Mouse (Mus musculus) midbrain, postnatal 0 days (tissue): ENCODE measurements around the gene Atp8a1. TPM values are rescaled to one million over a fixed set of nuclear protein-coding genes. Genes with fewer than 3 reads are reported as not detected.

ENCODE experiments used
- ATAC-seq: fragments of 200-750 bp; cut with Nextera tagmentation; 2 replicates; pipeline ENCODE4 v1.8.0; 2017; ENCODE audit warnings: moderate number of reproducible peaks, mild to moderate bottlenecking, moderate TSS enrichment, moderate library complexity; ENCODE audit not compliant: low FRiP score
- DNase-seq: peaks from one replicate; pipeline ENCODE4 v3.0.0-alpha.2; 2015; ENCODE audit warnings: low spot score
- H3K27ac ChIP-seq: fragments of 300-500 bp; sonication (generic); 2 replicates; pipeline ENCODE4 v1.5.1; 2014; ENCODE audit warnings: low read depth, mild to moderate bottlenecking, low read length, mixed read lengths
- H3K27me3 ChIP-seq: fragments of 300-500 bp; sonication (generic); 2 replicates; pipeline ENCODE4 v1.6.1; 2014; ENCODE audit warnings: low read length, control low read depth, mixed read lengths; ENCODE audit not compliant: insufficient read depth
- H3K36me3 ChIP-seq: fragments of 300-500 bp; sonication (generic); 2 replicates; pipeline ENCODE4 v1.6.1; 2014; ENCODE audit warnings: low read length, control low read depth, mixed read lengths; ENCODE audit not compliant: insufficient read depth
- H3K4me1 ChIP-seq: fragments of 300-500 bp; sonication (generic); 2 replicates; pipeline ENCODE4 v1.6.1; 2014; ENCODE audit warnings: mild to moderate bottlenecking, control low read depth, antibody characterized with exemption, low read length, mixed read lengths; ENCODE audit not compliant: insufficient read depth
- H3K4me2 ChIP-seq: fragments of 300-500 bp; sonication (generic); 2 replicates; pipeline ENCODE4 v1.6.1; 2014; ENCODE audit warnings: low read depth, mild to moderate bottlenecking, low read length, mixed read lengths; ENCODE audit not compliant: poor library complexity, severe bottlenecking
- H3K4me3 ChIP-seq: fragments of 300-500 bp; sonication (generic); 2 replicates; pipeline ENCODE4 v1.5.1; 2014; ENCODE audit warnings: low read depth, mild to moderate bottlenecking, low read length, moderate library complexity
- H3K9ac ChIP-seq: fragments of 300-500 bp; sonication (generic); replicated peaks from 2 replicates; pipeline ENCODE4 v1.6.1; 2014; ENCODE audit warnings: mild to moderate bottlenecking, low read length, moderate library complexity, mixed read lengths; ENCODE audit not compliant: poor library complexity, severe bottlenecking
- H3K9me3 ChIP-seq: fragments of 300-500 bp; sonication (generic); 2 replicates; pipeline ENCODE4 v1.6.1; 2016; ENCODE audit warnings: low read length, control low read depth
- CTCF ChIP-seq: IDR thresholded peaks from 2 replicates; pipeline ENCODE4 v1.5.1; 2016; ENCODE audit warnings: antibody characterized with exemption, mild to moderate bottlenecking
- WGBS: fragments of 180-500 bp; shearing (Covaris S2); extraction: QIAGEN DNeasy Blood & Tissue Kit; methylation state at CpG from one replicate; pipeline ENCODE4 v1.1.7; 2014; 5-methylcytosine and 5-hydroxymethylcytosine counted together
- polyA plus RNA-seq: library from polyadenylated mRNA; unstranded; fragments of >200 nt; fragmentation: Nextera tagmentation; extraction: Ambion mirVana; gene quantifications from 2 replicates; pipeline ENCODE4 v1.2.1, GENCODE M21; 2015
- total RNA-seq: library from RNA; depleted of rRNA; stranded (reverse); fragments of >200 nt; gene quantifications from 2 replicates; pipeline ENCODE4 v1.2.3, GENCODE M21; 2014

The Atp8a1 gene
- total and polyA plus RNA-seq, 2 experiments from 2014 or later = 42.9 to 95.7 TPM

- DNase-seq = no peak
- Histone ChIP-seq H3K4me2 (no peak overlapping the region), H3K4me1 (0 out of 2 replicates have a peak, but pooled peaks cover 2% of the 10 kb centered on the region), H3K27ac (no peak overlapping the region), H3K9ac (no peak overlapping the region), H3K4me3 (no peak overlapping the region), H3K36me3 (no peaks in the 10 kb centered on the region), H3K27me3 (no peaks in the 10 kb centered on the region), H3K9me3 (no peaks in the 10 kb centered on the region)
- 80% methylated on average over 5 of the region's 5 CpGs for WGBS
- no peak for TF ChIP-seq CTCF
- no peak for ATAC-seq
Measured at GRCm38 (mm10) chr5:67865670-67866069, 18.4 kb upstream of the Atp8a1 start.

DNA sequence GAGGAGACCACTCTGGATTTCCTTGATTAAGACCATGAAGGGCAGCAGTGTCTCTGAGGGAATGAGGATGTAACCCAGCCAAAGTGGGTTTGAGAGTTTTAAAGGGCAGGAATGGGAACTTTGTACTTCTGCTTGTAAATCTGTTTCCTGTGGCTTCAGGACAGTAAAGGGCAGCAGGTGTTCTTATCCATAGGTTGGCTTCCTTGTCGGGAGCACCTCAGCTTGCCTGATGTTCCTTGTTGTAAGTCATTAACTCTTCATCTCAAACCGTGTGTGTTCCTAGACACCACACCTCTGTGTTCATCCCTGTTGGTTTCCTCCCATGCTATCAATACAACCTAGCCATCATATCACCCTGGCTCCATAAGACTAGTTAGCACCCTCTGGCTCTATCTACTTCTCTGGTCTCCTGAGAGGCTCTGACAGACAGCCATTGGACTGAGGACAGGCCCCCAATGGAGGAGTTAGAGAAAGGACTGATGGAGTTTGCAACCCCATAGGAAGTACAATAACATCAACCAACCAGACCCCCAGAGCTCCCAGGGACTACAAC, 17.4 kb upstream of the Atp8a1 start:
- Histone ChIP-seq H3K4me2 (no peak overlapping the region), H3K4me1 (0 out of 2 replicates have a peak, but pooled peaks cover 2% of the 10 kb centered on the region), H3K27ac (no peak overlapping the region), H3K9me3 (no peaks in the 10 kb centered on the region), H3K36me3 (no peaks in the 10 kb centered on the region), H3K4me3 (no peak overlapping the region), H3K9ac (no peak overlapping the region), H3K27me3 (no peaks in the 10 kb centered on the region)
- ATAC-seq (0 out of 2 replicates have a peak, but pooled peaks have one; percentile 13), DNase-seq (no peak)
- WGBS = 64% methylated on average over 2 of the region's 2 CpGs
- TF ChIP-seq CTCF = no peak

DNA sequence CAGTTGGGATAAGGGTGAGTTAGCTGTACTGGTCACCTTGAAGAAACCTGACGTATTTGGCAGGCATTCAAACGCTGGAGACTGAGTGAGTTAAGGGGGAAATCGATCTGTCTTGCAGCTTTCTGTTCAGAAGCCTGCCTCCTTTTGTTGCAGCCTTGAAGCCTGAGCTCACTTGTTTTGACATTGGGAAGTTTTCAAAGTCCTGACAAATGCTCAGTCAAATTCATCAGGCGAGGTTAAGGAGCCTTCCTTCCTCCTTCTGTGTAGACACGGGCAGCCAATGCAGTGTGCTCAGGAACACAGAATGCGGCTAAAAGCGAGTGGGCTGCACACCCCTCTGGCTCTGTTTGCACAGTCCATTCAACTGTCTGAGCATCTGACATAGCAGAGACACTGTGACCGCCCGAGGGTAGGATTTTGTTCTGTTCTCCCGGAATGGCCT, 16.7 kb upstream of the Atp8a1 start:
- TF ChIP-seq CTCF = no peak
- no peaks in the 10 kb centered on the region for H3K27me3 ChIP-seq
- no peak overlapping the region for H3K4me3 ChIP-seq
- ATAC-seq (peak; percentile 47; the same call in 1 of the 2 replicates), DNase-seq (peak; percentile 38)
- no peaks in the 10 kb centered on the region for H3K36me3 ChIP-seq
- 33% methylated on average over 10 of the region's 10 CpGs for WGBS
- 0 out of 2 replicates have a peak overlapping the region, but pooled peaks have one; percentile 15 for H3K4me2 ChIP-seq
- no peaks in the 10 kb centered on the region for H3K9me3 ChIP-seq
- H3K9ac ChIP-seq = no peak overlapping the region
- no peak overlapping the region for H3K27ac ChIP-seq
- H3K4me1 ChIP-seq = 0 out of 2 replicates have a peak, but pooled peaks cover 2% of the 10 kb centered on the region

GRCm38 (mm10) chr5:67854963-67855606, 7.9 kb upstream of the Atp8a1 start:
- no peak overlapping the region for H3K27ac ChIP-seq
- no peak overlapping the region for H3K4me3 ChIP-seq
- H3K9ac ChIP-seq = no peak overlapping the region
- no peaks in the 10 kb centered on the region for H3K4me1 ChIP-seq
- DNase-seq (no peak), ATAC-seq (no peak)
- no peaks in the 10 kb centered on the region for H3K27me3 ChIP-seq
- 76% methylated on average over 6 of the region's 6 CpGs for WGBS
- no peak overlapping the region for H3K4me2 ChIP-seq
- no peak for TF ChIP-seq CTCF
- no peaks in the 10 kb centered on the region for H3K9me3 ChIP-seq
- H3K36me3 ChIP-seq = no peaks in the 10 kb centered on the region

GRCm38 (mm10) chr5:67852860-67853259, 5.6 kb upstream of the Atp8a1 start:
- H3K27me3 ChIP-seq = no peaks in the 10 kb centered on the region
- H3K9me3 ChIP-seq = no peaks in the 10 kb centered on the region
- DNase-seq (no peak), ATAC-seq (no peak)
- TF ChIP-seq CTCF = no peak
- no peaks in the 10 kb centered on the region for H3K36me3 ChIP-seq
- no peak overlapping the region for H3K27ac ChIP-seq
- no peak overlapping the region for H3K4me3 ChIP-seq
- 54% methylated on average over 2 of the region's 2 CpGs for WGBS
- no peak overlapping the region for H3K9ac ChIP-seq
- H3K4me2 ChIP-seq = no peak overlapping the region
- H3K4me1 ChIP-seq = no peaks in the 10 kb centered on the region

GRCm38 (mm10) chr5:67849411-67849810, 2.2 kb upstream of the Atp8a1 start:
- Histone ChIP-seq H3K27ac (no peak overlapping the region), H3K4me3 (no peak overlapping the region), H3K4me2 (no peak overlapping the region), H3K4me1 (peaks cover 9% of the 10 kb centered on the region), H3K9ac (no peak overlapping the region), H3K36me3 (no peaks in the 10 kb centered on the region), H3K9me3 (no peaks in the 10 kb centered on the region), H3K27me3 (no peaks in the 10 kb centered on the region)
- ATAC-seq = no peak
- 67% methylated on average over 4 of the region's 4 CpGs for WGBS
- no peak for DNase-seq
- TF ChIP-seq CTCF = no peak
